In the genomic region with DNA sequence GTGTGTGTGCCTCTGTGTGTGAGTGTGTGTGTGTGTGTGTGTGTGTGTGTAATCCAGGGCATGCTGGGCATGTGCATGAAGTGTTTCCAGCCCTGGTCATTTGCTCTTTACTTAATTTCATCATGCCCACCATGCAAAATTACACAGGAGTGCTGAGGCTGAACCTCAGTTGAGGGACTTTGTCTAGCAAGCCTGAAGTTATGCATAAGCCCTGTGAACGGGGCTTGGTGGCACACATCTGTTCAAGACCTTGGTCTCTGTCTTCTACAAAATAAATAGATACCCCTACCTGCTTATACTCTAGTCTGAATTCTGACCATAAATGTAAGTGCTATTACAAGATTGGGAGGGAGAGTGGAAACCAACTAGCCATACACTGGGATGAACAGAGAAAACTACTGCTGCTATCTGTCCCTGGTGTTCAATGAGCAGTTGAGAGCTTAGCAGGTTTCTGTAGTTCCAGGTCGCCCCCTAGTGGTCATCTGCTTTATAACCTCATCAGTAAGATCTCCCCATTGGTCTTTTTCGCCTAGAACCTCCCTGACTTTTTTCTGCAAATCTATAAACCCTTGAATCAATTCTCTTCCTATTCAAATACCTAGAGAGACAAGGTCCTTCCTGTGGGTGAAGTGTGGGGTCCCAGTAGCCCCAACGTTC, we compare ENCODE assay signal across 9 mouse cellular contexts. TPM values are rescaled to one million over a fixed set of nuclear protein-coding genes. Genes with fewer than 3 reads are reported as not detected.
DNase-seq lines count a peak whose midpoint lies in the region; ATAC-seq and TF ChIP-seq lines count a peak whose summit lies in the region.
"Had no signal": no experiment of that assay in that cellular context is flagged by ENCODE, and none has a peak within 500 bp of the region (broad histone marks: within the 10 kb centered on the region; RNA-seq: fewer than 3 reads in every experiment).

No protein-coding gene starts in this region.

- no peak overlapping the region for H3K9ac ChIP-seq in embryonic facial prominence, embryonic 15.5 days
- no peak overlapping the region for H3K9ac ChIP-seq in heart, embryonic 12.5 days
- H3K9ac ChIP-seq in kidney, embryonic 16.5 days (replicated peaks; ENCODE audit: low read length) = no peak overlapping the region
- no peak overlapping the region for H3K9ac ChIP-seq in liver, adult 2 months (ENCODE audit: low read depth, low read length)
- no peak overlapping the region for H3K9ac ChIP-seq in stomach, postnatal 0 days (ENCODE audit: low read length)
- H3K9ac ChIP-seq: embryonic facial prominence, embryonic 13.5 days had no signal

- no peaks in the 10 kb centered on the region for H3K79me2 ChIP-seq in liver, adult 2 months (ENCODE audit: control insufficient read depth, insufficient read depth, low read length)

- TF ChIP-seq CTCF in liver, adult 2 months (IDR thresholded peaks at IDR 0.05; ENCODE audit: low read depth, low read length) = peak; percentile 78
- peak; percentile 92 for TF ChIP-seq CTCF in stomach, postnatal 0 days (IDR thresholded peaks at IDR 0.05; ENCODE audit: low read depth)

- no peak for TF ChIP-seq POLR2A in liver, adult 2 months (IDR thresholded peaks at IDR 0.05; ENCODE audit: extremely low read depth, insufficient read depth, low read length)

- DNase-seq in CD4-positive, CD25-positive, alpha-beta regulatory T cell, adult 2 months (ENCODE audit: low read depth, low spot score) = peak; percentile 92
- DNase-seq in adrenal gland, postnatal 4 days (ENCODE audit: low spot score in 2 of 2) = peak; percentile 16 to 64
- peak; percentile 67 for DNase-seq in liver, adult 2 months (ENCODE audit: extremely low read depth, low read depth, low spot score)
- peak; percentile 83 to 88 for DNase-seq in natural killer cell, adult 2 months (ENCODE audit: low spot score in 2 of 2)
- DNase-seq in stomach, postnatal 0 days (ENCODE audit: low spot score) = peak; percentile 78

- H3K36me3 ChIP-seq in embryonic facial prominence, embryonic 15.5 days = no peaks in the 10 kb centered on the region
- no peaks in the 10 kb centered on the region for H3K36me3 ChIP-seq in heart, embryonic 12.5 days
- no peaks in the 10 kb centered on the region for H3K36me3 ChIP-seq in kidney, embryonic 16.5 days (ENCODE audit: insufficient read depth, low read length)
- H3K36me3 ChIP-seq in liver, adult 2 months (ENCODE audit: control insufficient read depth, insufficient read depth, low read length) = no peaks in the 10 kb centered on the region
- no peaks in the 10 kb centered on the region for H3K36me3 ChIP-seq in stomach, postnatal 0 days (ENCODE audit: control insufficient read depth, insufficient read depth, low read length)
- H3K36me3 ChIP-seq: embryonic facial prominence, embryonic 13.5 days had no signal

- H3K27me3 ChIP-seq in embryonic facial prominence, embryonic 15.5 days = no peaks in the 10 kb centered on the region
- H3K27me3 ChIP-seq in heart, embryonic 12.5 days (replicated peaks) = no peaks in the 10 kb centered on the region; the same call in none of the 2 replicates
- no peaks in the 10 kb centered on the region for H3K27me3 ChIP-seq in kidney, embryonic 16.5 days (ENCODE audit: insufficient read depth, low read length)
- H3K27me3 ChIP-seq in liver, adult 2 months (ENCODE audit: control insufficient read depth, insufficient read depth, low read length) = no peaks in the 10 kb centered on the region
- H3K27me3 ChIP-seq in stomach, postnatal 0 days (ENCODE audit: control insufficient read depth, insufficient read depth, low read length) = no peaks in the 10 kb centered on the region
- H3K27me3 ChIP-seq: embryonic facial prominence, embryonic 13.5 days had no signal

- no peaks in the 10 kb centered on the region for H3K9me3 ChIP-seq in embryonic facial prominence, embryonic 15.5 days (replicated peaks)
- no peaks in the 10 kb centered on the region for H3K9me3 ChIP-seq in heart, embryonic 12.5 days (replicated peaks)
- no peaks in the 10 kb centered on the region for H3K9me3 ChIP-seq in kidney, embryonic 16.5 days (ENCODE audit: low read length)
- H3K9me3 ChIP-seq in stomach, postnatal 0 days (ENCODE audit: control insufficient read depth, low read length) = no peaks in the 10 kb centered on the region
- H3K9me3 ChIP-seq: embryonic facial prominence, embryonic 13.5 days had no signal

- no peaks in the 10 kb centered on the region for H3K4me1 ChIP-seq in embryonic facial prominence, embryonic 15.5 days
- H3K4me1 ChIP-seq in heart, embryonic 12.5 days (replicated peaks) = no peaks in the 10 kb centered on the region
- no peaks in the 10 kb centered on the region for H3K4me1 ChIP-seq in kidney, embryonic 16.5 days (ENCODE audit: insufficient read depth, low read length)
- H3K4me1 ChIP-seq in liver, adult 2 months (ENCODE audit: control insufficient read depth, insufficient read depth, low read length) = no peaks in the 10 kb centered on the region
- H3K4me1 ChIP-seq in stomach, postnatal 0 days (replicated peaks; ENCODE audit: control insufficient read depth, insufficient read depth) = no peaks in the 10 kb centered on the region
- H3K4me1 ChIP-seq: embryonic facial prominence, embryonic 13.5 days had no signal

- no peak for TF ChIP-seq EP300 in stomach, postnatal 0 days (optimal IDR thresholded peaks at IDR 0.05)

- ATAC-seq in embryonic facial prominence, embryonic 15.5 days (ENCODE audit: insufficient number of reproducible peaks, low FRiP score, low TSS enrichment, low read depth) = peak; percentile 68; the same call in 1 of the 2 replicates
- ATAC-seq in heart, embryonic 12.5 days (ENCODE audit: insufficient number of reproducible peaks, low FRiP score) = peak; percentile 62; the same call in 1 of the 2 replicates
- peak; percentile 64 for ATAC-seq in kidney, embryonic 16.5 days (ENCODE audit: low FRiP score, low TSS enrichment)
- peak; percentile 54 for ATAC-seq in stomach, postnatal 0 days (ENCODE audit: low FRiP score, low TSS enrichment)

- H3K4me2 ChIP-seq in embryonic facial prominence, embryonic 15.5 days (replicated peaks) = no peak overlapping the region
- no peak overlapping the region for H3K4me2 ChIP-seq in heart, embryonic 12.5 days
- no peak overlapping the region for H3K4me2 ChIP-seq in kidney, embryonic 16.5 days (replicated peaks; ENCODE audit: low read depth, low read length)
- H3K4me2 ChIP-seq in stomach, postnatal 0 days (replicated peaks; ENCODE audit: low read depth) = no peak overlapping the region
- H3K4me2 ChIP-seq: embryonic facial prominence, embryonic 13.5 days had no signal

- 20% methylated on average over 4 of the region's 4 CpGs for WGBS in embryonic facial prominence, embryonic 15.5 days
- 28% methylated on average over 4 of the region's 4 CpGs for WGBS in heart, embryonic 12.5 days
- 22% methylated on average over 4 of the region's 4 CpGs for WGBS in kidney, embryonic 16.5 days
- 33% methylated on average over 4 of the region's 4 CpGs for WGBS in liver, adult 2 months
- WGBS in stomach, postnatal 0 days = 26% methylated on average over 4 of the region's 4 CpGs

- H3K4me3 ChIP-seq in embryonic facial prominence, embryonic 15.5 days (replicated peaks) = no peak overlapping the region
- H3K4me3 ChIP-seq in heart, embryonic 12.5 days = no peak overlapping the region
- no peak overlapping the region for H3K4me3 ChIP-seq in kidney, embryonic 16.5 days (ENCODE audit: low read length)
- no peak overlapping the region for H3K4me3 ChIP-seq in liver, adult 2 months (ENCODE audit: insufficient read depth, low read depth, low read length)
- H3K4me3 ChIP-seq in stomach, postnatal 0 days (ENCODE audit: low read depth, low read length) = no peak overlapping the region
- H3K4me3 ChIP-seq: embryonic facial prominence, embryonic 13.5 days had no signal

- H3K27ac ChIP-seq in embryonic facial prominence, embryonic 15.5 days (replicated peaks) = no peak overlapping the region
- H3K27ac ChIP-seq in heart, embryonic 12.5 days (ENCODE audit: poor library complexity, severe bottlenecking) = no peak overlapping the region
- H3K27ac ChIP-seq in kidney, embryonic 16.5 days (ENCODE audit: low read length) = no peak overlapping the region
- no peak overlapping the region for H3K27ac ChIP-seq in liver, adult 2 months (replicated peaks; ENCODE audit: insufficient read depth, low read depth, low read length)
- no peak overlapping the region for H3K27ac ChIP-seq in stomach, postnatal 0 days (replicated peaks)
- H3K27ac ChIP-seq: embryonic facial prominence, embryonic 13.5 days had no signal

RNA-seq across cellular contexts. Expression of a gene that starts 19.9 kb away (rescaled TPM):
- 100 to 1,000 TPM; 335 to 347 TPM for total RNA-seq in adrenal gland, postnatal 4 days (2021)
- polyA plus RNA-seq in embryonic facial prominence, embryonic 15.5 days (2015; fragmentation: Nextera tagmentation; extraction: Ambion mirVana) = 362 and 366 TPM in 2 replicates
- 331 and 337 TPM in 2 replicates for polyA plus RNA-seq in heart, embryonic 12.5 days (2016; fragmentation: Nextera tagmentation; extraction: Ambion mirVana)
- 432 and 504 TPM in 2 replicates for polyA plus RNA-seq in kidney, embryonic 16.5 days (2015; fragmentation: Nextera tagmentation; extraction: Ambion mirVana)
- total RNA-seq in liver, adult 2 months (2014; rRNA removed) = 19.7 and 24.3 TPM in 2 replicates
- 4.1 and 4.6 TPM in 2 replicates for polyA plus RNA-seq in liver, adult 2 months (2012; rRNA removed)
- polyA plus RNA-seq in stomach, postnatal 0 days (2015; fragmentation: Nextera tagmentation; extraction: Ambion mirVana) = 198 and 202 TPM in 2 replicates

RNA-seq across cellular contexts. Expression of a gene that starts 36.7 kb away (rescaled TPM):
- 1 to 10 TPM in 1 of 2 experiments, under 1 TPM in 1; 0.96 to 2.2 TPM for total RNA-seq in adrenal gland, postnatal 4 days (2021)
- 4.4 and 5.5 TPM in 2 replicates for polyA plus RNA-seq in embryonic facial prominence, embryonic 15.5 days (2015; fragmentation: Nextera tagmentation; extraction: Ambion mirVana)
- 6.3 and 7.1 TPM in 2 replicates for polyA plus RNA-seq in heart, embryonic 12.5 days (2016; fragmentation: Nextera tagmentation; extraction: Ambion mirVana)
- polyA plus RNA-seq in kidney, embryonic 16.5 days (2015; fragmentation: Nextera tagmentation; extraction: Ambion mirVana) = 9.5 and 10.5 TPM in 2 replicates
- not detected in 2 replicates for total RNA-seq in liver, adult 2 months (2014; rRNA removed)
- 0.19 and 0.31 TPM in 2 replicates for polyA plus RNA-seq in liver, adult 2 months (2012; rRNA removed)
- 9.3 and 10.9 TPM in 2 replicates for polyA plus RNA-seq in stomach, postnatal 0 days (2015; fragmentation: Nextera tagmentation; extraction: Ambion mirVana)

Comparison
In these comparisons a context has a peak if more than half of its experiments do, and no peak if none do; other contexts are left out.
1. DNase-seq: peak in every context shown above with its lines; median percentile 92 in CD4-positive, CD25-positive, alpha-beta regulatory T cell, adult 2 months; 86 in natural killer cell, adult 2 months; 78 in stomach, postnatal 0 days; 67 in liver, adult 2 months; 40 in adrenal gland, postnatal 4 days.
2. RNA of a gene that starts 19.9 kb away (polyA plus RNA-seq): 432 to 504 TPM in kidney, embryonic 16.5 days, 362 to 366 TPM in embryonic facial prominence, embryonic 15.5 days, 331 to 337 TPM in heart, embryonic 12.5 days and 198 to 202 TPM in stomach, postnatal 0 days; 4.1 to 4.6 TPM in liver, adult 2 months; every median in the first group is over 10 times any median in the second.
3. Peak in every context shown above with its lines, with median percentiles within 50 percentile points of each other: ATAC-seq.